Mouse (Mus musculus) limb, embryonic 10.5 days (tissue): ENCODE measurements around the gene Bag1. TPM values are rescaled to one million over a fixed set of nuclear protein-coding genes. Genes with fewer than 3 reads are reported as not detected.

Source experiments
- DNase-seq: peaks from one replicate; pipeline ENCODE4 v3.0.0-alpha.2; 2017; ENCODE audit warnings: low spot score
- H3K27ac ChIP-seq: fragments of 300-500 bp; sonication (generic); 2 replicates; pipeline ENCODE4 v1.5.1; 2016; ENCODE audit warnings: mild to moderate bottlenecking
- H3K27me3 ChIP-seq: fragments of 300-500 bp; sonication (generic); 2 replicates; pipeline ENCODE4 v1.6.1; 2016; ENCODE audit warnings: low read depth, mild to moderate bottlenecking; ENCODE audit not compliant: poor library complexity, severe bottlenecking
- H3K36me3 ChIP-seq: fragments of 300-500 bp; sonication (generic); 2 replicates; pipeline ENCODE4 v1.6.1; 2016; ENCODE audit warnings: mild to moderate bottlenecking, moderate library complexity
- H3K4me1 ChIP-seq: fragments of 300-500 bp; sonication (generic); 2 replicates; pipeline ENCODE4 v1.6.1; 2016
- H3K4me3 ChIP-seq: fragments of 300-500 bp; sonication (generic); 2 replicates; pipeline ENCODE4 v1.5.1; 2016; ENCODE audit warnings: mild to moderate bottlenecking, moderate library complexity
- H3K9me3 ChIP-seq: fragments of 300-500 bp; sonication (generic); replicated peaks from 2 replicates; pipeline ENCODE4 v1.6.1; 2016; ENCODE audit warnings: mild to moderate bottlenecking
- WGBS: fragments of 180-500 bp; shearing (Covaris S2); methylation state at CpG from one replicate; pipeline ENCODE4 v1.1.7; 2016; 5-methylcytosine and 5-hydroxymethylcytosine counted together
- microRNA-seq: library from miRNA; unstranded; fragments of <30 nt; microRNA quantifications from one replicate; pipeline ENCODE4, GENCODE M21; 2017
- polyA plus RNA-seq: library from polyadenylated mRNA; unstranded; fragments of >200 nt; fragmentation: Nextera tagmentation; extraction: Ambion mirVana; gene quantifications from 2 replicates; pipeline ENCODE4 v1.2.1, GENCODE M21; 2016

Bag1 gene
- polyA plus RNA-seq, 1 experiment from 2014 or later, result 225 TPM

DNA sequence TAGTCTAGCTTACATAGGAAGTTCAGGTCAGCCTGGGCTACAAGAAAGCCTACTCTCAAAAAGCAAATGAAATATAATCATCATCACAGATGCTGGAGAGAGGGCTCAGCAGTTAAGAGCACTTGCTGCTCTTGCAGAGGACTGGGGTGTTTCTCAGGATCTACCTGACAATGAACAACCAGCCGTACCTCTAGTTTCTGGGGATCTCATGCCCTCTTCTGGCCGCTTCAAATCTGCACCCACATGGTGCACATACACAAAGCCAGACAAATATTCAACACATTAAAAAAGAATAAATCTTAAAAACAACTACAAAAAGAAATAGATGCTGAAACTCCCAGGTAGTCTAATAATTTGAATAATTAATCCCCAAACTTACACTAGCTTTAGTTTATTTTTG is 52.4 kb downstream of the Bag1 start:
- Histone ChIP-seq H3K36me3 (no peaks in the 10 kb centered on the region), H3K4me1 (0 out of 2 replicates have a peak, but pooled peaks cover 7% of the 10 kb centered on the region), H3K9me3 (no peaks in the 10 kb centered on the region), H3K27me3 (no peaks in the 10 kb centered on the region), H3K27ac (no peak overlapping the region), H3K4me3 (no peak overlapping the region)
- DNase-seq, result no peak
- WGBS, result 96% methylated on average over 2 of the region's 2 CpGs

DNA sequence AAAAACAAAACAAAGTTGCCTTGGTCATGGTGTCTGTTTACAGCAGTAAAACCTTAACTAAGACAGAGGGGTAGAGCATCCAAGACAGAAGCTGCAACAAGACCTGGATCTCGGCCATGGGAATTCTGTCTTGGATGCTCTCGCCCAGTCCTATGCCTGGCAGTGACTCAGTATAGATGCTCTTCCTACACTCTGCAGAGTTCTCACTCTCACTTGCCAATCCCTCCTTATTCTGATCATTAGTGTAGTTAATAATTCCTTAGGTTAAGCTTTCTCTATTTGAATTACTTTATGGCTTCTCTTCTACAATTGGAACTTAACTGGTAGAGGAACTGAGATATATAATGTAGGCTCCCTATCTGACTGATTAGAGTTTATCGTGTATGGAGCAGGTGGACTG is 53.0 kb downstream of the Bag1 start:
- no peaks in the 10 kb centered on the region for H3K27me3 ChIP-seq
- 0 out of 2 replicates have a peak, but pooled peaks cover 7% of the 10 kb centered on the region for H3K4me1 ChIP-seq
- no peaks in the 10 kb centered on the region for H3K36me3 ChIP-seq
- WGBS, result 90% methylated on average over 3 of the region's 3 CpGs
- H3K9me3 ChIP-seq, result no peaks in the 10 kb centered on the region
- no peak for DNase-seq
- no peak overlapping the region for H3K4me3 ChIP-seq
- no peak overlapping the region for H3K27ac ChIP-seq

DNA sequence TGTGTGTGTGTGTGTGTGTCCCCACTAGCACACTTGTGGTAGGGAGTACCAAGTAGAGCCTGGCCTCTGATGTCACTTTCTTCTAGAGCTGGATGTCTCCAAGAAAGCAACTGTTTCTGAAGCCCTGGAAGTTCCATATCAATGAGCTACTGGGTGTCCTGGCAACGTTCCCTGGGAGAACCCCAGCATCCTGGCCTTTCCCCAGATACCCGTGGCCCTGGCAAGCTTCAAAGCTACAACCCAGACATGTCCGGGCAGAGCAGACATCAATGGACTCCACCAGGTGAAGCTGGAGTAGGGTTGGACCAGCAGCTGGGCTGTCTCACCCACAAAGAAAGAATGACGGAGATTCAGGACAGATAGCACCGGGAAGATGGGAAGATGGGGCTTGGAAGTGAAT is 56.9 kb downstream of the Bag1 start:
- no peaks in the 10 kb centered on the region for H3K27me3 ChIP-seq
- H3K4me3 ChIP-seq, result no peak overlapping the region
- 79% methylated on average over 5 of the region's 5 CpGs for WGBS

DNA sequence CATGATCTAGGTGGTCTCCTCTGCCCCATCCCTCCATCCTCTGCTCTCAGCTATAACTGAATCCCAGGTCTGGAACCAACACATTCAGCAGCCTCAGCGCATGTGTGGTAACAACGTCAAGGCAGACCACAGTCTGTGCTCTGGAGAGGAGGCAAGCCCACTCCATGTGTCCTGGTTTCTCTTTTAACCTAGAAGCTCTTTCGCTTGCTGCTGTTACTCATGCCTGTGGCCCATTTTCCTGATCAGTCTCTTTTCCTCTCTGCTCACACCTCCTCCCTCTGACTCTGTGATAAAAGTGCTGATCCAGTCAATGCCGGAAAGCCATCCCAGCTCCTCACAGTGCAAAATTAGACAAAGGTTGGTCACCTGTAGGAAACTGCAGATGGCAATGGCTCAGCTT is 58.1 kb downstream of the Bag1 start:
- no peak for DNase-seq
- Histone ChIP-seq H3K4me1 (no peaks in the 10 kb centered on the region), H3K36me3 (no peaks in the 10 kb centered on the region), H3K27ac (no peak overlapping the region), H3K27me3 (no peaks in the 10 kb centered on the region), H3K9me3 (no peaks in the 10 kb centered on the region), H3K4me3 (no peak overlapping the region)
- WGBS, result 88% methylated on average over 4 of the region's 4 CpGs

More for the DNA sequence above, 56.9 kb downstream of the Bag1 start:
- DNase-seq, result no peak
- Histone ChIP-seq H3K36me3 (no peaks in the 10 kb centered on the region), H3K9me3 (no peaks in the 10 kb centered on the region), H3K4me1 (no peaks in the 10 kb centered on the region), H3K27ac (no peak overlapping the region)

DNA sequence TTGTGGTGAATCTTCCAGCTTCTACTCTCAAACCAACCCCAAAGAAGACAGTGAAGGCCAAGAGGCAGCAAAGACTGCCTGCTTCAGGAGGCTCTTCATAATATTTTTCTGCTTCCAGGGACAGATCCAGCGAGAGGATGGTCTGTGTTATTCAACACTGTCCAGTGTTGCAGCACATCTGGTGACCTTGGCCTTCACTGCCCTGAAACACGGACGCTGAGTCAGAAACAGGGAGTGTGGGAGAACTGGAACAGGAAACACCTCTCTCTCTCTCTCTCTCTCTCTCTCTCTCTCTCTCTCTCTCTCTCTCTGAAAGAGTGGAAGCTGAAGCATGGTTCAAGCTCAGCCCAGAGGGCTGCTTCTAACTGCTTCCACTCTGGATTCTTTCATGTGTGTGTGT is 58.8 kb downstream of the Bag1 start:
- Histone ChIP-seq H3K36me3 (no peaks in the 10 kb centered on the region), H3K27ac (no peak overlapping the region), H3K4me3 (no peak overlapping the region), H3K9me3 (no peaks in the 10 kb centered on the region), H3K4me1 (no peaks in the 10 kb centered on the region), H3K27me3 (no peaks in the 10 kb centered on the region)
- no peak for DNase-seq
- 59% methylated on average over 3 of the region's 3 CpGs for WGBS

DNA sequence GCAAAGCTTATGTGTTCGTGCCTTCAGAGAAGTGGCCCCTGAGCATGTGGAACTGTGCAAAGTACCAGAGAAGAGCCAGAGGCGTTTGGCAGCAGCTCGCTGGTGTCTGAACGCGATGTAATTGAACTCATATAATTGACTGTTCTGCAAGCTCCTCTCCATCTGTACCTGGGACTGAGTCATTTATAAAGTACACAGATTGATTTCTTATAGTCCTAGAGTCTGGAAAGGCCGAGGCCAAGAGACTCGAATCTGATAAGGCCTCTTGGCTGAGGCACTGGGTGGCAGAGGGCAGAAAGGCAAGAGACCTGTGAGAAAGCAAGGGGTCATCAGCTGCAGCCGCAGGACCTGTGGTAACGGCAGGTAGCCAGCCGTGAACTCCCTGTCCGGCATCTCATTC is 59.3 kb downstream of the Bag1 start:
- Histone ChIP-seq H3K4me3 (no peak overlapping the region), H3K4me1 (no peaks in the 10 kb centered on the region), H3K27me3 (no peaks in the 10 kb centered on the region), H3K9me3 (no peaks in the 10 kb centered on the region), H3K36me3 (no peaks in the 10 kb centered on the region), H3K27ac (no peak overlapping the region)
- WGBS, result 82% methylated on average over 11 of the region's 11 CpGs
- DNase-seq, result no peak

Small RNA genes within 50 kb of the gene (microRNA-seq; reads per million reads assigned to microRNA genes)
- gene Mir3094, result 1.2 reads per million

Other genes with a start within 250 kb of the Bag1 start
- 35.4 and 39.6 TPM in 2 replicates for gene Aptx, start 245.1 kb downstream of the Bag1 start, polyA plus RNA-seq
- 546 and 555 TPM in 2 replicates for gene Dnaja1, start 226.1 kb downstream of the Bag1 start, polyA plus RNA-seq
- 186 and 189 TPM in 2 replicates for gene Smu1, start 190.4 kb downstream of the Bag1 start, polyA plus RNA-seq
- gene B4galt1, start 94.3 kb downstream of the Bag1 start, polyA plus RNA-seq, result 23.6 and 29.9 TPM in 2 replicates
- gene Spink4, start 28.2 kb downstream of the Bag1 start, polyA plus RNA-seq, result not detected in 2 replicates
- gene Chmp5, start 113 bp upstream of the Bag1 start, polyA plus RNA-seq, result 85.9 and 92.7 TPM in 2 replicates
- gene Nfx1, start 22.6 kb upstream of the Bag1 start, polyA plus RNA-seq, result 101 and 109 TPM in 2 replicates
- gene Aqp7, start 99.8 kb upstream of the Bag1 start, polyA plus RNA-seq, result 0.06 and 0.24 TPM in 2 replicates
- 3.9 and 4.4 TPM in 2 replicates for gene Aqp3, start 149.9 kb upstream of the Bag1 start, polyA plus RNA-seq
- gene Nol6, start 176.2 kb upstream of the Bag1 start, polyA plus RNA-seq, result 39.1 and 39.7 TPM in 2 replicates
- gene Ube2r2, start 187.4 kb upstream of the Bag1 start, polyA plus RNA-seq, result 85.5 and 96.1 TPM in 2 replicates